Mouse (Mus musculus) MN1 (cell line): ENCODE measurements around the gene Bco2.

Experiments
- DNase-seq: peaks from one replicate; pipeline ENCODE4 v3.0.0-alpha.2; 2016; ENCODE audit warnings: low spot score

Gene Bco2

GRCm38 (mm10) chr9:50561145-50561917, 6.3 kb upstream of the Bco2 start, which contains the start of gene Tex12:
Gene Tex12 (minus strand): TSS chr9:50561325.
- DNase-seq, result no peak

GRCm38 (mm10) chr9:50554241-50555093, 514 bp downstream of the Bco2 start, which contains the start of gene Il18:
Gene Il18 (plus strand): TSS chr9:50554827.
- DNase-seq, result no peak

GRCm38 (mm10) chr9:50553547-50553946, 1.4 kb downstream of the Bco2 start:
- no peak for DNase-seq

- no peak for DNase-seq
Observed at GRCm38 (mm10) chr9:50552206-50552605, 2.8 kb downstream of the Bco2 start.

- DNase-seq, result no peak
Observed at GRCm38 (mm10) chr9:50548936-50549335, 6.0 kb downstream of the Bco2 start.

GRCm38 (mm10) chr9:50547859-50548478, 7.0 kb downstream of the Bco2 start:
- DNase-seq, result no peak

GRCm38 (mm10) chr9:50542401-50542800, 12.6 kb downstream of the Bco2 start:
- no peak for DNase-seq

- DNase-seq, result no peak
Observed at GRCm38 (mm10) chr9:50540170-50540569, 14.8 kb downstream of the Bco2 start.

- DNase-seq, result no peak
Observed at GRCm38 (mm10) chr9:50537295-50537694, 17.7 kb downstream of the Bco2 start.

- DNase-seq, result no peak
Observed at GRCm38 (mm10) chr9:50536603-50537135, 18.3 kb downstream of the Bco2 start.

- no peak for DNase-seq
Observed at GRCm38 (mm10) chr9:50535930-50536329, 19.1 kb downstream of the Bco2 start.

- peak; percentile 19 for DNase-seq
Observed at GRCm38 (mm10) chr9:50533791-50534190, 21.2 kb downstream of the Bco2 start.

- DNase-seq, result no peak
Observed at GRCm38 (mm10) chr9:50533328-50533727, 21.7 kb downstream of the Bco2 start.

- peak; percentile 51 for DNase-seq
Observed at GRCm38 (mm10) chr9:50530890-50531289, 24.1 kb downstream of the Bco2 start.

- DNase-seq, result peak; percentile 97
Observed at GRCm38 (mm10) chr9:50528293-50528892, 26.6 kb downstream of the Bco2 start, which contains the start of gene Pts. Gene Pts (minus strand): TSS chr9:50528724.

- DNase-seq, result peak; percentile 29
Observed at GRCm38 (mm10) chr9:50527860-50528259, 27.1 kb downstream of the Bco2 start.

- DNase-seq, result no peak
Observed at GRCm38 (mm10) chr9:50525585-50525984, 29.4 kb downstream of the Bco2 start.

GRCm38 (mm10) chr9:50524936-50525335, 30.0 kb downstream of the Bco2 start:
- DNase-seq, result no peak

GRCm38 (mm10) chr9:50522574-50522973, 32.4 kb downstream of the Bco2 start:
- DNase-seq, result no peak

- no peak for DNase-seq
Observed at GRCm38 (mm10) chr9:50521562-50521961, 33.4 kb downstream of the Bco2 start.

GRCm38 (mm10) chr9:50520748-50521147, 34.2 kb downstream of the Bco2 start:
- DNase-seq, result no peak

- DNase-seq, result no peak
Observed at GRCm38 (mm10) chr9:50518781-50519180, 36.2 kb downstream of the Bco2 start.
